Mouse (Mus musculus): ENCODE results near the gene Nek5. TPM values are rescaled to one million over a fixed set of nuclear protein-coding genes. Genes with fewer than 3 reads are reported as not detected.

Nek5 gene
- 0.06 and 0.09 TPM in 2 replicates for polyA plus RNA-seq (2015; fragmentation: Nextera tagmentation; extraction: Ambion mirVana)

GRCm38 (mm10) chr8:22124220-22125152 lies at the start of gene Nek5:
Gene Nek5 (minus strand): TSS chr8:22125053.

GRCm38 (mm10) chr8:22166080-22166603 lies 41.3 kb upstream of the Nek5 start, which contains the start of gene Nek3:
Gene Nek3 (minus strand): TSS chr8:22166435.

GRCm38 (mm10) chr8:22060446-22060889 lies 64.4 kb downstream of the Nek5 start, which contains the start of gene Alg11:
Gene Alg11 (plus strand): TSS chr8:22060721.

GRCm38 (mm10) chr8:22059821-22060445 lies 64.9 kb downstream of the Nek5 start, which contains the start of gene Atp7b:
Gene Atp7b (minus strand): TSS chr8:22060305.

Other genes starting within 250 kb of the Nek5 start
- not detected in 2 replicates for gene Defb9, start 239.6 kb downstream of the Nek5 start, polyA plus RNA-seq (2015; fragmentation: Nextera tagmentation; extraction: Ambion mirVana)
- gene Defb11, start 218.6 kb downstream of the Nek5 start, polyA plus RNA-seq (2015; fragmentation: Nextera tagmentation; extraction: Ambion mirVana): not detected in 2 replicates
- gene Defb15, start 192.3 kb downstream of the Nek5 start, polyA plus RNA-seq (2015; fragmentation: Nextera tagmentation; extraction: Ambion mirVana): not detected in 2 replicates
- not detected in 2 replicates for gene Defb35, start 186.7 kb downstream of the Nek5 start, polyA plus RNA-seq (2015; fragmentation: Nextera tagmentation; extraction: Ambion mirVana)
- gene Defb13, start 178.3 kb downstream of the Nek5 start, polyA plus RNA-seq (2015; fragmentation: Nextera tagmentation; extraction: Ambion mirVana): not detected in 2 replicates
- not detected in 2 replicates for gene Fam90a1a, start 166.3 kb downstream of the Nek5 start, polyA plus RNA-seq (2015; fragmentation: Nextera tagmentation; extraction: Ambion mirVana)
- gene Ccdc70, start 155.3 kb downstream of the Nek5 start, polyA plus RNA-seq (2015; fragmentation: Nextera tagmentation; extraction: Ambion mirVana): not detected in 2 replicates
- gene Atp7b, start 64.7 kb downstream of the Nek5 start, polyA plus RNA-seq (2015; fragmentation: Nextera tagmentation; extraction: Ambion mirVana): 0.05 TPM in 2 replicates
- gene Alg11, start 64.3 kb downstream of the Nek5 start, polyA plus RNA-seq (2015; fragmentation: Nextera tagmentation; extraction: Ambion mirVana): 10.0 and 10.5 TPM in 2 replicates
- gene Nek3, start 41.4 kb upstream of the Nek5 start, polyA plus RNA-seq (2015; fragmentation: Nextera tagmentation; extraction: Ambion mirVana): 2.3 and 2.9 TPM in 2 replicates
- gene Ckap2, start 60.8 kb upstream of the Nek5 start, polyA plus RNA-seq (2015; fragmentation: Nextera tagmentation; extraction: Ambion mirVana): 13.8 and 14.7 TPM in 2 replicates
- gene Vps36, start 67.8 kb upstream of the Nek5 start, polyA plus RNA-seq (2015; fragmentation: Nextera tagmentation; extraction: Ambion mirVana): 18.6 and 22.3 TPM in 2 replicates
- gene Thsd1, start 102.3 kb upstream of the Nek5 start, polyA plus RNA-seq (2015; fragmentation: Nextera tagmentation; extraction: Ambion mirVana): 7.3 and 7.5 TPM in 2 replicates
- 0.09 TPM in 1 of 2 replicates, not detected in the other for gene Tpte, start 158.4 kb upstream of the Nek5 start, polyA plus RNA-seq (2015; fragmentation: Nextera tagmentation; extraction: Ambion mirVana)